Mouse (Mus musculus): Measurements from ENCODE around the gene Rhbdf1.

Gene Rhbdf1

GRCm38 (mm10) chr11:32221951-32222409 is at the start of gene Rhbdf1:
Rhbdf1 (minus strand) TSS chr11:32222300.
- peak in 1 of 2 experiments; percentile 39 for DNase-seq

GRCm38 (mm10) chr11:32271178-32271577 is 49.1 kb upstream of the Rhbdf1 start:
- no peak for DNase-seq

- DNase-seq: no peak
These were observed 46.9 kb upstream of the Rhbdf1 start for GRCm38 (mm10) chr11:32268952-32269351.

GRCm38 (mm10) chr11:32267964-32268363 is 45.9 kb upstream of the Rhbdf1 start:
- DNase-seq: peak in 1 of 2 experiments; percentile 22

- peak; percentile 95 to 98 for DNase-seq
These were observed 45.2 kb upstream of the Rhbdf1 start, which contains the start of gene Nprl3 for GRCm38 (mm10) chr11:32267188-32267884. Nprl3 (minus strand) TSS chr11:32267707.

GRCm38 (mm10) chr11:32266776-32267175 is 44.7 kb upstream of the Rhbdf1 start:
- DNase-seq: no peak

GRCm38 (mm10) chr11:32266194-32266593 is 44.1 kb upstream of the Rhbdf1 start:
- no peak for DNase-seq

- DNase-seq: no peak
These were observed 43.1 kb upstream of the Rhbdf1 start for GRCm38 (mm10) chr11:32265117-32265738.

GRCm38 (mm10) chr11:32262674-32263415 is 40.7 kb upstream of the Rhbdf1 start:
- DNase-seq: no peak

- DNase-seq: no peak
These were observed 34.5 kb upstream of the Rhbdf1 start for GRCm38 (mm10) chr11:32256566-32256965.

- no peak for DNase-seq
These were observed 34.0 kb upstream of the Rhbdf1 start for GRCm38 (mm10) chr11:32256146-32256545.

GRCm38 (mm10) chr11:32253121-32253520 is 31.0 kb upstream of the Rhbdf1 start:
- peak; percentile 26 to 59 for DNase-seq

GRCm38 (mm10) chr11:32250880-32251763 is 29.0 kb upstream of the Rhbdf1 start:
- DNase-seq: no peak

- DNase-seq: no peak
These were observed 26.2 kb upstream of the Rhbdf1 start for GRCm38 (mm10) chr11:32248350-32248749.

- DNase-seq: no peak
These were observed 25.0 kb upstream of the Rhbdf1 start for GRCm38 (mm10) chr11:32247068-32247467.

- DNase-seq: no peak
These were observed 23.5 kb upstream of the Rhbdf1 start for GRCm38 (mm10) chr11:32245614-32246013.

GRCm38 (mm10) chr11:32244617-32245016 is 22.5 kb upstream of the Rhbdf1 start:
- no peak for DNase-seq

- no peak for DNase-seq
These were observed 22.0 kb upstream of the Rhbdf1 start for GRCm38 (mm10) chr11:32244064-32244463.

- DNase-seq: no peak
These were observed 21.3 kb upstream of the Rhbdf1 start for GRCm38 (mm10) chr11:32243205-32243955.

- no peak for DNase-seq
These were observed 20.1 kb upstream of the Rhbdf1 start for GRCm38 (mm10) chr11:32242209-32242608.

GRCm38 (mm10) chr11:32241391-32241790 is 19.3 kb upstream of the Rhbdf1 start:
- no peak for DNase-seq
